Mouse (Mus musculus) G1E (cell line): ENCODE measurements at regions not wholly inside any gene's neighbourhood (a gene's known extent, or its start where the extent isn't known, plus 50 kb on each side); places are given as distances from the start of the nearest gene placed in this dataset.

Experiments used
- CTCF ChIP-seq: IDR thresholded peaks from 2 replicates; pipeline ENCODE4 v1.5.1; 2012; ENCODE audit warnings: low read depth, low read length, inconsistent platforms, mixed read lengths
- GATA1 ChIP-seq: IDR thresholded peaks from 2 replicates; pipeline ENCODE4 v1.6.1; 2012; ENCODE audit warnings: borderline replicate concordance, low read length, inconsistent platforms, mixed read lengths

DNA sequence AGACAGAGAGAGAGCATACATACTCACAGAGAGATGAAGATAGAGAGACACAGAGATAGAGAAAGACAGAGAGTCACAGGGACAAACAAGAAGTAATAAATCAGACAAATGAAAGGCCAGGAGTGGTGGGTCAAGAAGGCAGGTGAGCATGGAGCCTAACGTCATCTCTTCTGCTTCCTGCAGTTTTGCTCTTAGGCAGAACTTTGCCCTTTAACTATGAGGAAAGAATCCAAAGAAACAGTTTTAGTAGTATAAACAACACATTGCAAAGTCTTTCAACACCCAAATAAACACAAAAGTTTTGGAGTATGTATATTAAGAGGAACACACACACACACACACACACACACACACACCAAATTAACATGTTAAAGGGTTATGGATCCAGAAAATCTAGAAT lies 225.8 kb downstream of the Tgfb2 start:
- TF ChIP-seq CTCF (no peak), GATA1 (no peak)
